In genomic region chr12:85712587-85712986, GRCm38 (mm10) we compare ENCODE assay signal across 10 mouse cellular contexts.
"Had no signal": no experiment of that assay in that cellular context is flagged by ENCODE, and none has a peak within 500 bp of the region (broad histone marks: within the 10 kb centered on the region; RNA-seq: fewer than 3 reads in every experiment).

No protein-coding gene starts in this region.

- ATAC-seq: liver, postnatal 0 days; midbrain, embryonic 16.5 days had no signal

- DNase-seq: kidney, postnatal 36 days; layer of hippocampus, adult 9-11 months; layer of hippocampus, postnatal 36 days; liver, embryonic 13.5 days; liver, postnatal 0 days; lung, postnatal 14 days; right cerebral cortex, adult 18-20 months; right cerebral cortex, postnatal 25 days; thymus, postnatal 14 days had no signal
